Mouse (Mus musculus): ENCODE measurements around the gene Zdhhc23. TPM values are rescaled to one million over a fixed set of nuclear protein-coding genes. Genes with fewer than 3 reads are reported as not detected.

Gene Zdhhc23
- total RNA-seq, 1 experiment = 3.3 TPM

DNA sequence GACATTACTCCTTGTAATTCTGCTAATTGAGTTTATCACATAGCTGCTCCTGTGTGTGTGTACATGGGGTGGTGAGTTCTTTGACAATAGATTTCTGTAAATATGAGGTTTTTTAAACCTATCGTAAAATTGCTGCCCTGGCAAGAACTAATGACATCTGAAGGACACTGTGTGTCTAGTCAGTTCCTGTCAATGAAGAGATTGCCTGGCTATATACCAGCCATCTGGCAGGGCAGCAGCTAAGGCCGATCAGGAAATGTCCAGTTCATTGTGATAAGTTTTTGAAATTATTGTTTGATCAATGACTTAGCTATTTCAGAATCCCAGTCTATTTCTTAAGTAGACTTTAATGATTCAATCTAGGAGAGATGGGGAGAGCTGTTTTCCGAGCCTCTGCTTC is 34.2 kb downstream of the Zdhhc23 start:
- Histone ChIP-seq H3K4me1 (ENCODE audit: control insufficient read depth in 2 of 2, insufficient read depth in 2 of 2, low read length in 2 of 2, poor library complexity in 1 of 2) (no peaks in the 10 kb centered on the region), H3K36me3 (ENCODE audit: control insufficient read depth, insufficient read depth, low read length, poor library complexity, severe bottlenecking) (no peaks in the 10 kb centered on the region), H3K9me3 (ENCODE audit: control insufficient read depth, insufficient read depth, low read depth, low read length) (no peaks in the 10 kb centered on the region), H3K27ac (ENCODE audit: insufficient read depth, low read depth, low read length, poor library complexity, severe bottlenecking) (no peak overlapping the region), H3K4me3 (ENCODE audit: insufficient read depth in 1 of 2, low read depth in 1 of 2, low read length in 2 of 2, poor library complexity in 1 of 2, severe bottlenecking in 1 of 2) (no peak overlapping the region), H3K9ac (ENCODE audit: insufficient read depth, low read depth, low read length, poor library complexity, severe bottlenecking) (no peak overlapping the region)
- in situ Hi-C loops (cut with MboI; ENCODE audit: low sequenced_read_pairs in 2 of 2, unreplicated experiment in 2 of 2) = no loop called here
- DNase-seq (ENCODE audit: low read depth, low spot score) = no peak
- TF ChIP-seq HCFC1 (IDR thresholded peaks at IDR 0.05; ENCODE audit: borderline replicate concordance, insufficient read depth, low read length) (no peak), CHD2 (IDR thresholded peaks at IDR 0.05; ENCODE audit: low read depth, low read length) (no peak), ZC3H11A (IDR thresholded peaks at IDR 0.05; ENCODE audit: borderline replicate concordance, low read depth, low read length) (no peak), ZNF384 (IDR thresholded peaks at IDR 0.05; ENCODE audit: low read depth, low read length) (no peak), MAFK (IDR thresholded peaks at IDR 0.05; ENCODE audit: insufficient read depth, low read depth, low read length) (no peak)

DNA sequence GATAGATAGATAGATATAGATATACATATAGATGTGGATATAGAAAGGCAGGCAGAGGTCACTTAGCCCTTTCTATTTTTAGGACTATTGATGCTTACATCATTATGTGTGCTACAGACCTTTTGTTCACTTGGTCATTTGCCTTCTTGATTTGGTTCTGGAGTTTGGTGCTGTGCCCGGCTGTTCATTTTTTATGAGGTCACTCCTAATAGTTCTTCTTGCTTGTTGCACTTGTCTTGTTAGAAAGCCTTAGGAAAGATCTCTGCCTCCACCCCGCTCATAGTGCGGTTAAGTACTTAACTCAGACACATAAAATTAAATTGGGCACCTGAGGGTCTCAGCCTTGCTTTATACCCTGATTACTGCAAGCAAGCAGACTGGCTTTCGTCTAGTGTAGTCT is 38.7 kb downstream of the Zdhhc23 start:
- in situ Hi-C loops (cut with MboI; ENCODE audit: low sequenced_read_pairs in 2 of 2, unreplicated experiment in 2 of 2) = no loop called here
- Histone ChIP-seq H3K9me3 (ENCODE audit: control insufficient read depth, insufficient read depth, low read depth, low read length) (no peaks in the 10 kb centered on the region), H3K27ac (ENCODE audit: insufficient read depth, low read depth, low read length, poor library complexity, severe bottlenecking) (no peak overlapping the region), H3K4me1 (ENCODE audit: control insufficient read depth in 2 of 2, insufficient read depth in 2 of 2, low read length in 2 of 2, poor library complexity in 1 of 2) (no peaks in the 10 kb centered on the region), H3K4me3 (ENCODE audit: insufficient read depth in 1 of 2, low read depth in 1 of 2, low read length in 2 of 2, poor library complexity in 1 of 2, severe bottlenecking in 1 of 2) (no peak overlapping the region), H3K36me3 (ENCODE audit: control insufficient read depth, insufficient read depth, low read length, poor library complexity, severe bottlenecking) (peaks cover 2% of the 10 kb centered on the region; the same call in 1 of the 2 replicates), H3K9ac (ENCODE audit: insufficient read depth, low read depth, low read length, poor library complexity, severe bottlenecking) (no peak overlapping the region)
- no peak for DNase-seq (ENCODE audit: low read depth, low spot score)
- TF ChIP-seq ZNF384 (IDR thresholded peaks at IDR 0.05; ENCODE audit: low read depth, low read length) (no peak), CHD2 (IDR thresholded peaks at IDR 0.05; ENCODE audit: low read depth, low read length) (no peak), HCFC1 (IDR thresholded peaks at IDR 0.05; ENCODE audit: borderline replicate concordance, insufficient read depth, low read length) (no peak), ZC3H11A (IDR thresholded peaks at IDR 0.05; ENCODE audit: borderline replicate concordance, low read depth, low read length) (no peak), MAFK (IDR thresholded peaks at IDR 0.05; ENCODE audit: insufficient read depth, low read depth, low read length) (no peak)

- in situ Hi-C loops (cut with MboI; ENCODE audit: low sequenced_read_pairs in 2 of 2, unreplicated experiment in 2 of 2) = no loop called here
- Histone ChIP-seq H3K27ac (ENCODE audit: insufficient read depth, low read depth, low read length, poor library complexity, severe bottlenecking) (no peak overlapping the region), H3K9me3 (ENCODE audit: control insufficient read depth, insufficient read depth, low read depth, low read length) (no peaks in the 10 kb centered on the region), H3K36me3 (ENCODE audit: control insufficient read depth, insufficient read depth, low read length, poor library complexity, severe bottlenecking) (peaks cover 2% of the 10 kb centered on the region; the same call in 1 of the 2 replicates), H3K4me3 (ENCODE audit: insufficient read depth in 1 of 2, low read depth in 1 of 2, low read length in 2 of 2, poor library complexity in 1 of 2, severe bottlenecking in 1 of 2) (no peak overlapping the region), H3K9ac (ENCODE audit: insufficient read depth, low read depth, low read length, poor library complexity, severe bottlenecking) (no peak overlapping the region), H3K4me1 (ENCODE audit: control insufficient read depth in 2 of 2, insufficient read depth in 2 of 2, low read length in 2 of 2, poor library complexity in 1 of 2) (no peaks in the 10 kb centered on the region)
- no peak for TF ChIP-seq HCFC1 (IDR thresholded peaks at IDR 0.05; ENCODE audit: borderline replicate concordance, insufficient read depth, low read length)
- TF ChIP-seq MAFK (IDR thresholded peaks at IDR 0.05; ENCODE audit: insufficient read depth, low read depth, low read length) = no peak
- TF ChIP-seq CHD2 (IDR thresholded peaks at IDR 0.05; ENCODE audit: low read depth, low read length) = no peak
- no peak for TF ChIP-seq ZC3H11A (IDR thresholded peaks at IDR 0.05; ENCODE audit: borderline replicate concordance, low read depth, low read length)
- no peak for TF ChIP-seq ZNF384 (IDR thresholded peaks at IDR 0.05; ENCODE audit: low read depth, low read length)
- no peak for DNase-seq (ENCODE audit: low read depth, low spot score)
These were observed 43.7 kb downstream of the Zdhhc23 start for GRCm38 (mm10) chr16:43935892-43936291.

DNA sequence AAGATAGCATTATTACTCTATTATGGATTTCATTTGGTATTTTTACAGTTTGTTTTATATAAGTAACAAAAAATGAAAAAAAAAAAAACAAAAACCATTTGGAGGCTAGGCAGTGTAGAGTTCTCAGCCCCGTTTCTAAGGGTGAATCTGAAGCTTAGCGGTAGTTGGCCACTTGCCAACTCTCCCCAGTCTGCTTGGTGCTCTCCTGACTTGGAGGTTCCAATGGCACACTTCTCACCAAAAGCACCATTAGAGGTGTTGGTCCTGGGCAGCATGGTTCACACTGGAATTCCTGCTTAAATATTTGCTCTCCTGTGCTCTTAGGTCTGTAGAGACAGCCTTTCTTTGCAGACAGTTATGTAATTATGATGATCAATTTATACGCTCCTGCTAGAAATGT is 44.2 kb downstream of the Zdhhc23 start:
- Histone ChIP-seq H3K27ac (ENCODE audit: insufficient read depth, low read depth, low read length, poor library complexity, severe bottlenecking) (no peak overlapping the region), H3K36me3 (ENCODE audit: control insufficient read depth, insufficient read depth, low read length, poor library complexity, severe bottlenecking) (peaks cover 2% of the 10 kb centered on the region; the same call in 1 of the 2 replicates), H3K9me3 (ENCODE audit: control insufficient read depth, insufficient read depth, low read depth, low read length) (no peaks in the 10 kb centered on the region), H3K4me3 (ENCODE audit: insufficient read depth in 1 of 2, low read depth in 1 of 2, low read length in 2 of 2, poor library complexity in 1 of 2, severe bottlenecking in 1 of 2) (no peak overlapping the region), H3K4me1 (ENCODE audit: control insufficient read depth in 2 of 2, insufficient read depth in 2 of 2, low read length in 2 of 2, poor library complexity in 1 of 2) (no peaks in the 10 kb centered on the region), H3K9ac (ENCODE audit: insufficient read depth, low read depth, low read length, poor library complexity, severe bottlenecking) (no peak overlapping the region)
- no peak for TF ChIP-seq ZC3H11A (IDR thresholded peaks at IDR 0.05; ENCODE audit: borderline replicate concordance, low read depth, low read length)
- no peak for TF ChIP-seq ZNF384 (IDR thresholded peaks at IDR 0.05; ENCODE audit: low read depth, low read length)
- no peak for TF ChIP-seq HCFC1 (IDR thresholded peaks at IDR 0.05; ENCODE audit: borderline replicate concordance, insufficient read depth, low read length)
- no peak for TF ChIP-seq CHD2 (IDR thresholded peaks at IDR 0.05; ENCODE audit: low read depth, low read length)
- no peak for TF ChIP-seq MAFK (IDR thresholded peaks at IDR 0.05; ENCODE audit: insufficient read depth, low read depth, low read length)
- in situ Hi-C loops (cut with MboI; ENCODE audit: low sequenced_read_pairs in 2 of 2, unreplicated experiment in 2 of 2) = no loop called here
- no peak for DNase-seq (ENCODE audit: low read depth, low spot score)

DNA sequence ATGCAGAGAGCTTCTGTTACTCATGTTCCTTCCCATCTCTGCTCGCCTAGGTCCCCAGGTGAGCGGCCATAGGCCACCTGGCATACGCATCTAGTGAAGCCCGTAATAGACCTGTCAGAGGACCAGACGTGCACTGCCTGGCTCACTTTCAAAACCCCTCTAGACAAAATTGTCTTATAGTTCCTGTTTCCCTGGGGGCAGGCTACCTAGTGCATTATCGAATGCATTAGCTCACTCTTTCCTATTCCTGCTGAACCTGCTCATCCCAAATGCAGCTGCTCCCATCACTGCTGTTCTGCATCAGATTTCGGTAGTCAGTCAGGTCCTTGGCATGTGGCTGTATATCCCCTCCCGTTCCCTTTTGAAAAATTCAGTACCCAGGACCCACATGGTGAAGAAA is 44.7 kb downstream of the Zdhhc23 start:
- H3K9me3 ChIP-seq (ENCODE audit: control insufficient read depth, insufficient read depth, low read depth, low read length) = no peaks in the 10 kb centered on the region
- no peak overlapping the region for H3K27ac ChIP-seq (ENCODE audit: insufficient read depth, low read depth, low read length, poor library complexity, severe bottlenecking)
- H3K4me3 ChIP-seq (ENCODE audit: insufficient read depth in 1 of 2, low read depth in 1 of 2, low read length in 2 of 2, poor library complexity in 1 of 2, severe bottlenecking in 1 of 2) = no peak overlapping the region
- peaks cover 2% of the 10 kb centered on the region; the same call in 1 of the 2 replicates for H3K36me3 ChIP-seq (ENCODE audit: control insufficient read depth, insufficient read depth, low read length, poor library complexity, severe bottlenecking)
- DNase-seq (ENCODE audit: low read depth, low spot score) = no peak
- no peak overlapping the region for H3K9ac ChIP-seq (ENCODE audit: insufficient read depth, low read depth, low read length, poor library complexity, severe bottlenecking)
- TF ChIP-seq HCFC1 (IDR thresholded peaks at IDR 0.05; ENCODE audit: borderline replicate concordance, insufficient read depth, low read length) = no peak
- TF ChIP-seq ZC3H11A (IDR thresholded peaks at IDR 0.05; ENCODE audit: borderline replicate concordance, low read depth, low read length) = no peak
- no peak for TF ChIP-seq MAFK (IDR thresholded peaks at IDR 0.05; ENCODE audit: insufficient read depth, low read depth, low read length)
- no peak for TF ChIP-seq CHD2 (IDR thresholded peaks at IDR 0.05; ENCODE audit: low read depth, low read length)
- no peak for TF ChIP-seq ZNF384 (IDR thresholded peaks at IDR 0.05; ENCODE audit: low read depth, low read length)
- in situ Hi-C loops (cut with MboI; ENCODE audit: low sequenced_read_pairs in 2 of 2, unreplicated experiment in 2 of 2) = no loop called here
- H3K4me1 ChIP-seq (ENCODE audit: control insufficient read depth in 2 of 2, insufficient read depth in 2 of 2, low read length in 2 of 2, poor library complexity in 1 of 2) = no peaks in the 10 kb centered on the region

Measured in ES-E14 (cell line).